Mouse (Mus musculus): ENCODE measurements around the gene Ccdc170.
A peak's percentile ranks its signal among the peaks of the same experiment; 100 is the strongest.
"Not testable (repeated sequence)": the region's sequence is repeated elsewhere in the genome, so short reads cannot be mapped to it uniquely, and the experiment has no call there.

Ccdc170 gene

DNA sequence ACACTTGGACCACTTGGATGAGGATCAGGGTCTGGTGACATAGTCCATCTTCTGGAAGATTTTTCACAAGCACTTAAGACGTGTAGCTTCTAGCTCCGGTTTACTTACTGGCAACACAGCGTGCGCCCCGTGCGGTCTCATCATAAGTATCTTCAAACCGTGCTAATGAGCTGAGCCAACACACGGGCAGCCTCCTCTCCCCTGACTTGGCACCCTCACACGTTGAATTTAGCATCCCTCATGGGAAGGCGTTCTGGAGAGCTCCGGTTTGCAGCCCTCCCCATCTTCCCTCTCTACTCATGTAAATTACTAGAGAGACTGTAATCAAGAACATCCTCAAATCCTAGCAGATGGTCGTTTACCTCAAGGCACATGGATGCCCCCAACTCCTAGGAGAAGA, 116.6 kb downstream of the Ccdc170 start:
- DNase-seq (ENCODE audit: low spot score in 2 of 2): peak; percentile 50 to 64

DNA sequence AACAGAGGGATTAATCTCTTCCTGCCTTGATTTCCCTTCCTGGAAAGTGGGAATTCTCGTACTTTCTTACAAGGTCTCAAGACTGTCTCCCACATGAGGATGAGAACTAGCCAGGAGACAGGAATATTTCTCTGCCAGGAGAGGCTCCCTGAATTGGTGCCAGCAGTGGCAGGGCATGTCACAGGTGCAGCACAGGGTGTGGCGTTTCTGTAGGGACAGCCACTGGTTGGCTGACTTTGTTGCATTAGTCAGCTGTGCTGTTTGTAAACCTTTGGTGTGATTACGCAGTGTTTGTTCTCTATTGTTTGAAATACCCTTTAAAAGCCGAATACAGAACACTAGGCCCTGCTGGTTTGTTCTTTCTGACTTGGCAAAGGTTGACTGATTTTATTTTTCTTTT, 117.3 kb downstream of the Ccdc170 start:
- DNase-seq (ENCODE audit: low spot score in 2 of 2): no peak

DNA sequence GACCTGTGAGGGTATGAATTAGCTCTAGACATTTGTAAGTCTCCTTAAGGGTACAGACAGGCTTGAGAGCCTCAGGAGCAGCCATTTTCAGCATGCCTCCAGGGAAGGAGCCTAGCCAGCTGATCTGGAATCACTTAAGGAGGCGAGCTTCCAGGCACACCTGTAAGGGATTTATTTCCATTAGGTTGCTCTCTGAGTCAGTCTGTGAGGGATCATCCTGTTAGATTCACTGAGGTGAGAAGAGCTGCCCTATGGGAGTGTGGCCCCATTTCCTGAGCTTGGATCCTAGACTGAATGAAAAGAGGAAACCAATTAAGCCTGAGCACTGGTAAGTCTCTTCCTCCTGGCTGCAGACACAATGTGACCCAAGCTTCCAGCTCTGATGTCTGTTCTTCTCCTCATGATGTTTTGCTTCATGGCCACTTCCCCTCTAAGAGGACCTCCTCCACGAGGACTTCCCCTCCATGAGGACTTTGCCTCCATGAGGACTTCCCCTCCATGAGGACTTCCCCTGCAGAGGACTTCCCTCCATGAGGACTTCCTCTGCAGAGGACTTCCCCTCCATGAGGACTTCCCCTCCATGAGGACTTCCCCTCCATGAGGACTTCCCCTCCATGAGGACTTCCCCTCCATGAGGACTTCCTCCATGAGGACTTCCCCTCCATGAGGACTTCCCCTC, 118.6 kb downstream of the Ccdc170 start:
- DNase-seq (ENCODE audit: low spot score in 2 of 2): no peak

DNA sequence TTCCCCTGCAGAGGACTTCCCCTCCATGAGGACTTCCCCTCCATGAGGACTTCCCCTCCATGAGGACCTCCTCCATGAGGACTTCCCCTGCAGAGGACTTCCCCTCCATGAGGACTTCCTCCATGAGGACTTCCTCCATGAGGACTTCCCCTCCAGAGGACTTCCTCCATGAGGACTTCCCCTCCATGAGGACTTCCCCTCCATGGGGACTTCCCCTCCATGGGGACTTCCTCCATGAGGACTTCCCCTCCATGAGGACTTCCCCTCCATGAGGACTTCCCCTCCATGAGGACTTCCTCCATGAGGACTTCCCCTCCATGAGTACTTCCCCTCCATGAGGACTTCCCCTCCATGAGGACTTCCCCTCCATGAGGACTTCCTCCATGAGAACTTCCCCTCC, 119.3 kb downstream of the Ccdc170 start:
- not testable (repeated sequence) for DNase-seq (ENCODE audit: low spot score in 2 of 2)

DNA sequence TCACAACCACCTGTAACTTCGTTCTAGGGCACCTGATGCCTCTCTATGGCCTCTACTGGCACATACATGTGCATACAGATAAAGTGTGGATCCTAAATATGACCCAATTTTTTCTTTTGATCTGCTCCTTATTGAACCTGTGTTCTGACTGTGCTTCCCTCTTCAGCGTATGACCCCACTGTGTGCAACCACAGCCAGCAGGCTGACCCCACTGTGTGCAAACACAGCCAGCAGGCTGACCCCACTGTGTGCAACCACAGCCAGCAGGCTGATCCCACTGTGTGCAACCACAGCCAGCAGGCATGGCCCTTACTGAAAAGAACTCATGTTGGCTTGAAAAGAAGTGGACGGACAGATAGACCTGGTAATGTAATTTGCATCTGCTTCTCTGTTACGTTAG, 120.2 kb downstream of the Ccdc170 start:
- no peak for DNase-seq (ENCODE audit: low spot score in 2 of 2)

DNA sequence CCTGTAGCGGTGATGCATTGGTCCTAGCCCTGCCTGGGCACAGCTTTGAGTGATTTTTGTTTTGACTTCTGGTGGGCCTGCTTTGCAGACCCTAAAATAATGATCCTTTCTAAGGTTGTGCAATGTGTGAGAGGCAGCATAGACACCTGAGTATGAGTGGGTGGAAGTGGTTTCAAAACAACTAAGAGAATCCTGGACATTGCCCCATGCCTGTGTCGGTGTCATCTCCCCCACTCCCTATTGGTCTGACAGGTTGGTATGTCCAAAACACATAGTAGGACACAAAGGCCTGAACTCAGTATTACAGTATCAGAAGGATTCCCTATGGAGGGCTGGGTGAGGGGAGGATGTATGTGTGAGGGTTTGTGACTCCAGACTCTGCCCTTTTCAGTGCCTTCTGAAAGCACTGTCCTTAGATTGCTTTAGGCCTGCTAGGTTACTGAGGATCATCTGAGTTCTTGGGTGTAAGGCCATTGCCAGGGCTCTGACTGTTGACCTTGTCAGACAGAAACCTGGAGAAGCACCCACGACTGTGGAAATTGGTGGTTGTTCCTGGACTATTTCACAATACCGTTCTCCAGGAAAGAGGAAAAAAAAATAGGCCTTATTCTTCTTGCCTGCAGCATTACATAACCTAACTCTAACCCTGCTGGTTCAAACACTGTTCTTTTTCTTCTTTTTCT, 122.4 kb downstream of the Ccdc170 start:
- DNase-seq (ENCODE audit: low spot score in 2 of 2): no peak

DNA sequence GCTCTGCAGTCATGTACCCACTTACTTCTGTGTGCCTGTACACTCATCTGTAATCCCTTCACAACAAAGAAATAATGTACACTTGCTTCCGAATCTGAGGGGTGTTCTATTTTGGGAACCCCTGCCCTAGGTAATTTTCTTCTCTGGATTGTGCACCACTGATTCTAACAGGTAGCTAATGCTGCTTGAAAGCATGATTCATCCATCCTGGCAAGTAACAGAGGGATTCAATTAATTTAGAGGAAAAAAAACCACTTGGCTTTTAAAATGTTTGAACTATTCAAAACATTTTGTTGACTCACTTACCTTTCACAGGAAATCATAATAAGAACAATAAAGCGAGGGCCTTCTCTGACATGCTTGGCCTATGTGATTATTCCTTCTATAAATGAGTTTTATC, 127.9 kb downstream of the Ccdc170 start:
- DNase-seq (ENCODE audit: low spot score in 2 of 2): no peak

DNA sequence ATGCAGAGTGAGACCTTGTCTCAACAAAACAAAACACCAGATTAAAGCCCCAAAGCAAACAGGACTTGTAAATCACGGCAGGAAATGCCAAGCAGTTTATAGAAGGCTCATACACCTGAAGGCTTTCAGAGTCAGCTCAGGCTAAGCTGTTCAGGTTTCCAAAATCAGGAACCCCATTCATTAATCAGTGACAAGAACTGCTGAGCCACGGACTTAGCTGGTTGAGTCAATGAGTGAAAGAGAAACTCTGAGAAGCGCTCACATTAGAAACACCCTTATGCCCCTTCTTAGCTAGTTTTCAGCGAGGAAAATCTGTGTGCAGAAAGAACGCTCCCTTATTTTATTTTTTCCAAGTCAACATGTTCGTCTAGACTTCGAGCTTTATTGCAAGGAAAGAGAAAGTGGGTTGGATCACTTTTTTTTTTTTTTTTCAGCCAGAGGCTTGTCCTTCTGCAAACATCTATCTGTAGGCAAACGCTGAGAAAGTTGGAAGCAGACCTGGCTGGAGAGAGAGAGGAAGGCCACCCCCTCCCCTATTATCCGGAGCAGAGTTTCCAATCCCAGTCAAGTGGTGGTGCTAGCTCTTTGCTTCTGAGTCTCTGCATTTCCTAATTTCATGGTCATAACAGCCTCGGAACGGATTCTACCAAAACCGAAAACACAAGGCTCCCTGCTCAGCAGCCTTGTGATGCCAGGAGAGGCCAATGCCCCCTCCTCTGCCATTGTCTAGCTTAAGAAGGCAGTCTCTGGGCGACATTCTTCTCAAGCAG, 129.3 kb downstream of the Ccdc170 start, which contains the start of gene Esr1:
Gene Esr1, plus strand, starts transcription at position 208 of the 770 bp plus-strand sequence.
- no peak for DNase-seq (ENCODE audit: low spot score in 2 of 2)
